Mouse (Mus musculus) midbrain, embryonic 12.5 days (tissue): ENCODE results near the gene Prickle2. TPM values are rescaled to one million over a fixed set of nuclear protein-coding genes. Genes with fewer than 3 reads are reported as not detected.

Experiments
- ATAC-seq: fragments of 200-750 bp; cut with Nextera tagmentation; 2 replicates; pipeline ENCODE4 v1.8.0; 2017; ENCODE audit warnings: low read depth, moderate TSS enrichment, moderate library complexity; ENCODE audit not compliant: low FRiP score
- H3K27ac ChIP-seq: fragments of 300-500 bp; sonication (generic); replicated peaks from 2 replicates; pipeline ENCODE4 v1.5.1; 2016; ENCODE audit warnings: mild to moderate bottlenecking
- H3K27me3 ChIP-seq: fragments of 300-500 bp; sonication (generic); 2 replicates; pipeline ENCODE4 v1.6.1; 2016; ENCODE audit warnings: mild to moderate bottlenecking
- H3K36me3 ChIP-seq: fragments of 300-500 bp; sonication (generic); 2 replicates; pipeline ENCODE4 v1.6.1; 2016
- H3K4me1 ChIP-seq: fragments of 300-500 bp; sonication (generic); 2 replicates; pipeline ENCODE4 v1.6.1; 2016
- H3K4me2 ChIP-seq: fragments of 300-500 bp; sonication (generic); replicated peaks from 2 replicates; pipeline ENCODE4 v1.6.1; 2016; ENCODE audit warnings: mild to moderate bottlenecking, moderate library complexity
- H3K4me3 ChIP-seq: fragments of 300-500 bp; sonication (generic); 2 replicates; pipeline ENCODE4 v1.5.1; 2016; ENCODE audit warnings: mild to moderate bottlenecking
- H3K9ac ChIP-seq: fragments of 300-500 bp; sonication (generic); replicated peaks from 2 replicates; pipeline ENCODE4 v1.6.1; 2016; ENCODE audit warnings: mild to moderate bottlenecking, moderate library complexity
- H3K9me3 ChIP-seq: fragments of 300-500 bp; sonication (generic); 2 replicates; pipeline ENCODE4 v1.6.1; 2016; ENCODE audit warnings: mild to moderate bottlenecking
- WGBS: fragments of 180-500 bp; shearing (Covaris S2); methylation state at CpG from one replicate; pipeline ENCODE4 v1.1.7; 2016; 5-methylcytosine and 5-hydroxymethylcytosine counted together
- polyA plus RNA-seq: library from polyadenylated mRNA; unstranded; fragments of >200 nt; fragmentation: Nextera tagmentation; extraction: Ambion mirVana; gene quantifications from 2 replicates; pipeline ENCODE4 v1.2.1, GENCODE M21; 2016

Prickle2 gene
- polyA plus RNA-seq, 1 experiment from 2014 or later = 12.1 TPM

GRCm38 (mm10) chr6:92464781-92465337 lies 241.1 kb downstream of the Prickle2 start:
- Histone ChIP-seq H3K27ac (no peak overlapping the region), H3K4me2 (no peak overlapping the region), H3K4me3 (no peak overlapping the region), H3K27me3 (no peaks in the 10 kb centered on the region), H3K9ac (no peak overlapping the region), H3K4me1 (peaks cover 17% of the 10 kb centered on the region), H3K9me3 (no peaks in the 10 kb centered on the region), H3K36me3 (no peaks in the 10 kb centered on the region)
- no peak for ATAC-seq
- WGBS = 78% methylated on average over 7 of the region's 7 CpGs

- no peak overlapping the region for H3K4me2 ChIP-seq
- peaks cover 11% of the 10 kb centered on the region for H3K4me1 ChIP-seq
- no peak overlapping the region for H3K27ac ChIP-seq
- no peaks in the 10 kb centered on the region for H3K36me3 ChIP-seq
- no peaks in the 10 kb centered on the region for H3K27me3 ChIP-seq
- no peak for ATAC-seq
- WGBS = 85% methylated on average over 9 of the region's 9 CpGs
- H3K9me3 ChIP-seq = no peaks in the 10 kb centered on the region
- no peak overlapping the region for H3K9ac ChIP-seq
- no peak overlapping the region for H3K4me3 ChIP-seq
These were observed 242.2 kb downstream of the Prickle2 start for GRCm38 (mm10) chr6:92463768-92464167.

GRCm38 (mm10) chr6:92460750-92461149 lies 245.2 kb downstream of the Prickle2 start:
- no peak for ATAC-seq
- no peaks in the 10 kb centered on the region for H3K9me3 ChIP-seq
- H3K4me1 ChIP-seq = peaks cover 2% of the 10 kb centered on the region
- H3K36me3 ChIP-seq = no peaks in the 10 kb centered on the region
- no peak overlapping the region for H3K9ac ChIP-seq
- H3K4me2 ChIP-seq = no peak overlapping the region
- WGBS = 74% methylated on average over 2 of the region's 2 CpGs
- no peaks in the 10 kb centered on the region for H3K27me3 ChIP-seq
- H3K27ac ChIP-seq = 0 out of 2 replicates have a peak overlapping the region, but pooled peaks have one; percentile 3
- H3K4me3 ChIP-seq = no peak overlapping the region

GRCm38 (mm10) chr6:92458026-92458425 lies 247.9 kb downstream of the Prickle2 start:
- no peak overlapping the region for H3K9ac ChIP-seq
- no peaks in the 10 kb centered on the region for H3K9me3 ChIP-seq
- WGBS = 90% methylated on average over 4 of the region's 4 CpGs
- no peak overlapping the region for H3K27ac ChIP-seq
- H3K27me3 ChIP-seq = no peaks in the 10 kb centered on the region
- H3K4me3 ChIP-seq = no peak overlapping the region
- ATAC-seq = no peak
- H3K4me2 ChIP-seq = no peak overlapping the region
- no peaks in the 10 kb centered on the region for H3K4me1 ChIP-seq
- no peaks in the 10 kb centered on the region for H3K36me3 ChIP-seq

GRCm38 (mm10) chr6:92451421-92451820 lies 254.5 kb downstream of the Prickle2 start:
- H3K9me3 ChIP-seq = no peaks in the 10 kb centered on the region
- H3K27ac ChIP-seq = no peak overlapping the region
- ATAC-seq = no peak
- H3K36me3 ChIP-seq = no peaks in the 10 kb centered on the region
- no peak overlapping the region for H3K9ac ChIP-seq
- no peaks in the 10 kb centered on the region for H3K4me1 ChIP-seq
- 59% methylated on average over 1 of the region's 1 CpGs for WGBS
- no peaks in the 10 kb centered on the region for H3K27me3 ChIP-seq
- H3K4me2 ChIP-seq = no peak overlapping the region
- no peak overlapping the region for H3K4me3 ChIP-seq

- WGBS = 86% methylated on average over 1 of the region's 1 CpGs
- ATAC-seq = no peak
- Histone ChIP-seq H3K4me1 (no peaks in the 10 kb centered on the region), H3K27ac (no peak overlapping the region), H3K4me3 (no peak overlapping the region), H3K9ac (no peak overlapping the region), H3K9me3 (no peaks in the 10 kb centered on the region), H3K27me3 (no peaks in the 10 kb centered on the region), H3K36me3 (no peaks in the 10 kb centered on the region), H3K4me2 (no peak overlapping the region)
These were observed 256.0 kb downstream of the Prickle2 start for GRCm38 (mm10) chr6:92449956-92450355.

GRCm38 (mm10) chr6:92446662-92447061 lies 259.3 kb downstream of the Prickle2 start:
- no peaks in the 10 kb centered on the region for H3K9me3 ChIP-seq
- ATAC-seq = no peak
- H3K27me3 ChIP-seq = no peaks in the 10 kb centered on the region
- WGBS = 69% methylated on average over 3 of the region's 3 CpGs
- H3K4me2 ChIP-seq = no peak overlapping the region
- H3K9ac ChIP-seq = no peak overlapping the region
- no peaks in the 10 kb centered on the region for H3K4me1 ChIP-seq
- no peak overlapping the region for H3K4me3 ChIP-seq
- H3K36me3 ChIP-seq = no peaks in the 10 kb centered on the region
- H3K27ac ChIP-seq = no peak overlapping the region

GRCm38 (mm10) chr6:92441205-92441604 lies 264.8 kb downstream of the Prickle2 start:
- no peak overlapping the region for H3K4me2 ChIP-seq
- WGBS = 52% methylated on average over 2 of the region's 3 CpGs
- H3K4me1 ChIP-seq = peaks cover 3% of the 10 kb centered on the region; the same call in 1 of the 2 replicates
- H3K4me3 ChIP-seq = no peak overlapping the region
- ATAC-seq = no peak
- H3K27ac ChIP-seq = no peak overlapping the region
- H3K36me3 ChIP-seq = no peaks in the 10 kb centered on the region
- H3K27me3 ChIP-seq = no peaks in the 10 kb centered on the region
- no peaks in the 10 kb centered on the region for H3K9me3 ChIP-seq
- no peak overlapping the region for H3K9ac ChIP-seq

GRCm38 (mm10) chr6:92440251-92440650 lies 265.7 kb downstream of the Prickle2 start:
- no peak overlapping the region for H3K4me2 ChIP-seq
- H3K9me3 ChIP-seq = no peaks in the 10 kb centered on the region
- H3K27ac ChIP-seq = no peak overlapping the region
- no peak for ATAC-seq
- WGBS = 79% methylated on average over 3 of the region's 3 CpGs
- no peaks in the 10 kb centered on the region for H3K27me3 ChIP-seq
- H3K36me3 ChIP-seq = no peaks in the 10 kb centered on the region
- H3K9ac ChIP-seq = no peak overlapping the region
- peaks cover 3% of the 10 kb centered on the region; the same call in 1 of the 2 replicates for H3K4me1 ChIP-seq
- H3K4me3 ChIP-seq = no peak overlapping the region

- Histone ChIP-seq H3K9me3 (no peaks in the 10 kb centered on the region), H3K4me2 (no peak overlapping the region), H3K36me3 (no peaks in the 10 kb centered on the region), H3K27ac (no peak overlapping the region), H3K4me1 (no peaks in the 10 kb centered on the region), H3K9ac (no peak overlapping the region), H3K4me3 (no peak overlapping the region), H3K27me3 (no peaks in the 10 kb centered on the region)
- WGBS = 94% methylated on average over 5 of the region's 5 CpGs
- no peak for ATAC-seq
These were observed 273.8 kb downstream of the Prickle2 start for GRCm38 (mm10) chr6:92432146-92432545.

GRCm38 (mm10) chr6:92427406-92428171 lies 278.4 kb downstream of the Prickle2 start:
- WGBS = 75% methylated on average over 7 of the region's 7 CpGs
- Histone ChIP-seq H3K27me3 (no peaks in the 10 kb centered on the region), H3K4me1 (no peaks in the 10 kb centered on the region), H3K9me3 (no peaks in the 10 kb centered on the region), H3K36me3 (no peaks in the 10 kb centered on the region), H3K4me2 (no peak overlapping the region), H3K27ac (no peak overlapping the region), H3K4me3 (no peak overlapping the region), H3K9ac (no peak overlapping the region)
- no peak for ATAC-seq

GRCm38 (mm10) chr6:92425901-92426300 lies 280.1 kb downstream of the Prickle2 start:
- ATAC-seq = no peak
- Histone ChIP-seq H3K4me3 (no peak overlapping the region), H3K9me3 (no peaks in the 10 kb centered on the region), H3K36me3 (peaks cover 10% of the 10 kb centered on the region; the same call in 1 of the 2 replicates), H3K27ac (no peak overlapping the region), H3K9ac (no peak overlapping the region), H3K27me3 (no peaks in the 10 kb centered on the region), H3K4me2 (no peak overlapping the region), H3K4me1 (no peaks in the 10 kb centered on the region)
- WGBS = 83% methylated on average over 8 of the region's 8 CpGs
